Mouse (Mus musculus) forebrain, embryonic 13.5 days (tissue): ENCODE results near the gene Usp38. TPM values are rescaled to one million over a fixed set of nuclear protein-coding genes. Genes with fewer than 3 reads are reported as not detected.
"Not testable (repeated sequence)": the region's sequence is repeated elsewhere in the genome, so short reads cannot be mapped to it uniquely, and the experiment has no call there.

Experiments used
- ATAC-seq: fragments of 200-750 bp; cut with Nextera tagmentation; 2 replicates; pipeline ENCODE4 v1.8.0; 2017
- H3K27ac ChIP-seq: fragments of 300-500 bp; sonication (generic); 2 replicates; pipeline ENCODE4 v1.5.1; 2015; ENCODE audit warnings: inconsistent platforms, mild to moderate bottlenecking, moderate library complexity
- H3K27me3 ChIP-seq: fragments of 300-500 bp; sonication (generic); 2 replicates; pipeline ENCODE4 v1.6.1; 2015; ENCODE audit warnings: mild to moderate bottlenecking, inconsistent platforms
- H3K36me3 ChIP-seq: fragments of 300-500 bp; sonication (generic); 2 replicates; pipeline ENCODE4 v1.6.1; 2015; ENCODE audit warnings: mild to moderate bottlenecking, inconsistent platforms; ENCODE audit not compliant: poor library complexity, severe bottlenecking
- H3K4me1 ChIP-seq: fragments of 300-500 bp; sonication (generic); 2 replicates; pipeline ENCODE4 v1.6.1; 2015; ENCODE audit warnings: inconsistent platforms
- H3K4me2 ChIP-seq: fragments of 300-500 bp; sonication (generic); 2 replicates; pipeline ENCODE4 v1.6.1; 2015; ENCODE audit warnings: inconsistent platforms, mild to moderate bottlenecking, moderate library complexity
- H3K4me3 ChIP-seq: fragments of 300-500 bp; sonication (generic); 2 replicates; pipeline ENCODE4 v1.5.1; 2015; ENCODE audit warnings: mild to moderate bottlenecking, inconsistent platforms
- H3K9ac ChIP-seq: fragments of 300-500 bp; sonication (generic); 2 replicates; pipeline ENCODE4 v1.6.1; 2015; ENCODE audit warnings: mild to moderate bottlenecking, inconsistent platforms
- H3K9me3 ChIP-seq: fragments of 300-500 bp; sonication (generic); replicated peaks from 2 replicates; pipeline ENCODE4 v1.6.1; 2016; ENCODE audit warnings: inconsistent platforms
- WGBS: fragments of 180-500 bp; shearing (Covaris S2); methylation state at CpG from one replicate; pipeline ENCODE4 v1.1.7; 2015; 5-methylcytosine and 5-hydroxymethylcytosine counted together
- polyA plus RNA-seq: library from polyadenylated mRNA; unstranded; fragments of >200 nt; fragmentation: Nextera tagmentation; extraction: Ambion mirVana; gene quantifications from 2 replicates; pipeline ENCODE4 v1.2.1, GENCODE M21; 2015

Gene Usp38
- polyA plus RNA-seq, result 20.4 and 21.1 TPM in 2 replicates

- WGBS, result 4% methylated on average over 57 of the region's 57 CpGs
- peak; percentile 98 for ATAC-seq
Measured at GRCm38 (mm10) chr8:81014789-81015699, at the start of gene Usp38. Gene Usp38 (minus strand): TSS chr8:81014928.

GRCm38 (mm10) chr8:81062566-81062965 lies 47.8 kb upstream of the Usp38 start:
- H3K9me3 ChIP-seq, result no peaks in the 10 kb centered on the region
- ATAC-seq, result no peak
- H3K4me3 ChIP-seq, result no peak overlapping the region
- 73% methylated on average over 3 of the region's 3 CpGs for WGBS
- no peak overlapping the region for H3K4me2 ChIP-seq
- H3K27ac ChIP-seq, result no peak overlapping the region
- no peaks in the 10 kb centered on the region for H3K36me3 ChIP-seq
- no peaks in the 10 kb centered on the region for H3K27me3 ChIP-seq
- no peaks in the 10 kb centered on the region for H3K4me1 ChIP-seq
- H3K9ac ChIP-seq, result no peak overlapping the region

More at GRCm38 (mm10) chr8:81014789-81015699, at the start of gene Usp38:
- peak within 1 kb of the TSS; percentile 72 for H3K27ac ChIP-seq
- no peaks in the 10 kb centered on the region for H3K27me3 ChIP-seq
- peaks cover 33% of the 10 kb centered on the region for H3K4me1 ChIP-seq
- no peaks in the 10 kb centered on the region for H3K9me3 ChIP-seq
- H3K36me3 ChIP-seq, result peaks cover 7% of the 10 kb centered on the region
- H3K4me2 ChIP-seq, result peak within 1 kb of the TSS; percentile 99
- peak within 1 kb of the TSS; percentile 96 for H3K4me3 ChIP-seq
- peak within 1 kb of the TSS; percentile 89 for H3K9ac ChIP-seq

GRCm38 (mm10) chr8:81061950-81062349 lies 47.2 kb upstream of the Usp38 start:
- Histone ChIP-seq H3K27ac (no peak overlapping the region), H3K9me3 (no peaks in the 10 kb centered on the region), H3K4me1 (no peaks in the 10 kb centered on the region), H3K4me2 (no peak overlapping the region), H3K4me3 (no peak overlapping the region), H3K27me3 (no peaks in the 10 kb centered on the region), H3K9ac (no peak overlapping the region), H3K36me3 (no peaks in the 10 kb centered on the region)
- 50% methylated on average over 3 of the region's 3 CpGs for WGBS
- ATAC-seq, result peak; percentile 67

- Histone ChIP-seq H3K9me3 (no peaks in the 10 kb centered on the region), H3K27me3 (no peaks in the 10 kb centered on the region), H3K4me2 (no peak overlapping the region), H3K4me3 (no peak overlapping the region), H3K27ac (no peak overlapping the region), H3K4me1 (no peaks in the 10 kb centered on the region), H3K36me3 (no peaks in the 10 kb centered on the region), H3K9ac (no peak overlapping the region)
- ATAC-seq, result no peak
- WGBS, result 52% methylated on average over 3 of the region's 3 CpGs
Measured at GRCm38 (mm10) chr8:81044201-81044600, 29.5 kb upstream of the Usp38 start.

- no peak for ATAC-seq
- Histone ChIP-seq H3K9me3 (peaks cover 8% of the 10 kb centered on the region; the same call in 1 of the 2 replicates), H3K27ac (no peak overlapping the region), H3K9ac (no peak overlapping the region), H3K4me1 (no peaks in the 10 kb centered on the region), H3K36me3 (no peaks in the 10 kb centered on the region), H3K27me3 (no peaks in the 10 kb centered on the region), H3K4me2 (no peak overlapping the region), H3K4me3 (no peak overlapping the region)
- 55% methylated on average over 2 of the region's 2 CpGs for WGBS
Measured at GRCm38 (mm10) chr8:81027991-81028390, 13.3 kb upstream of the Usp38 start.

GRCm38 (mm10) chr8:81017548-81017947 lies 2.8 kb upstream of the Usp38 start:
- H3K36me3 ChIP-seq, H3K4me2 ChIP-seq, H3K27me3 ChIP-seq, ATAC-seq, H3K27ac ChIP-seq, H3K9ac ChIP-seq, H3K4me3 ChIP-seq, H3K9me3 ChIP-seq: not testable (repeated sequence)
- H3K4me1 ChIP-seq, result peaks cover 20% of the 10 kb centered on the region
- WGBS, result 91% methylated on average over 8 of the region's 8 CpGs

- 4% methylated on average over 45 of the region's 45 CpGs for WGBS
- peak overlapping the region; percentile 72 for H3K27ac ChIP-seq
- H3K4me2 ChIP-seq, result peak overlapping the region; percentile 99
- H3K27me3 ChIP-seq, result no peaks in the 10 kb centered on the region
- no peak for ATAC-seq
- H3K9me3 ChIP-seq, result no peaks in the 10 kb centered on the region
- peaks cover 33% of the 10 kb centered on the region for H3K4me1 ChIP-seq
- peak overlapping the region; percentile 89 for H3K9ac ChIP-seq
- H3K36me3 ChIP-seq, result peaks cover 11% of the 10 kb centered on the region
- H3K4me3 ChIP-seq, result peak overlapping the region; percentile 96
Measured at GRCm38 (mm10) chr8:81013811-81014530, 757 bp downstream of the Usp38 start.

GRCm38 (mm10) chr8:81012699-81013098 lies 2.0 kb downstream of the Usp38 start:
- no peaks in the 10 kb centered on the region for H3K9me3 ChIP-seq
- ATAC-seq, result no peak
- peaks cover 33% of the 10 kb centered on the region for H3K4me1 ChIP-seq
- peak overlapping the region; percentile 99 for H3K4me2 ChIP-seq
- H3K27me3 ChIP-seq, result no peaks in the 10 kb centered on the region
- H3K27ac ChIP-seq, result no peak overlapping the region
- peaks cover 11% of the 10 kb centered on the region for H3K36me3 ChIP-seq
- WGBS, result 87% methylated on average over 2 of the region's 2 CpGs
- peak overlapping the region; percentile 89 for H3K9ac ChIP-seq
- H3K4me3 ChIP-seq, result peak overlapping the region; percentile 96

- Histone ChIP-seq H3K4me3 (no peak overlapping the region), H3K9ac (peak overlapping the region; percentile 26; the same call in 1 of the 2 replicates), H3K27ac (no peak overlapping the region), H3K36me3 (peaks cover 14% of the 10 kb centered on the region), H3K27me3 (no peaks in the 10 kb centered on the region), H3K9me3 (no peaks in the 10 kb centered on the region), H3K4me2 (peak overlapping the region; percentile 99), H3K4me1 (peaks cover 33% of the 10 kb centered on the region)
- ATAC-seq, result no peak
- 85% methylated on average over 4 of the region's 4 CpGs for WGBS
Measured at GRCm38 (mm10) chr8:81012031-81012560, 2.6 kb downstream of the Usp38 start.

- Histone ChIP-seq H3K4me1 (peaks cover 28% of the 10 kb centered on the region), H3K27me3 (no peaks in the 10 kb centered on the region), H3K36me3 (peaks cover 25% of the 10 kb centered on the region), H3K9ac (no peak overlapping the region), H3K4me3 (no peak overlapping the region), H3K4me2 (no peak overlapping the region), H3K9me3 (no peaks in the 10 kb centered on the region), H3K27ac (no peak overlapping the region)
- WGBS, result 91% methylated on average over 5 of the region's 5 CpGs
- no peak for ATAC-seq
Measured at GRCm38 (mm10) chr8:81010386-81010785, 4.3 kb downstream of the Usp38 start.

- Histone ChIP-seq H3K4me1 (no peaks in the 10 kb centered on the region), H3K27me3 (no peaks in the 10 kb centered on the region), H3K27ac (no peak overlapping the region), H3K9ac (no peak overlapping the region), H3K4me3 (no peak overlapping the region), H3K4me2 (no peak overlapping the region), H3K9me3 (no peaks in the 10 kb centered on the region), H3K36me3 (peaks cover 58% of the 10 kb centered on the region)
- WGBS, result 81% methylated on average over 1 of the region's 1 CpGs
- no peak for ATAC-seq
Measured at GRCm38 (mm10) chr8:81005114-81005513, 9.6 kb downstream of the Usp38 start.

- H3K4me2 ChIP-seq, result no peak overlapping the region
- no peak overlapping the region for H3K4me3 ChIP-seq
- no peak overlapping the region for H3K27ac ChIP-seq
- no peaks in the 10 kb centered on the region for H3K27me3 ChIP-seq
- H3K9me3 ChIP-seq, result no peaks in the 10 kb centered on the region
- peaks cover 74% of the 10 kb centered on the region for H3K36me3 ChIP-seq
- H3K9ac ChIP-seq, result no peak overlapping the region
- ATAC-seq, result no peak
- no peaks in the 10 kb centered on the region for H3K4me1 ChIP-seq
- 19% methylated on average over 1 of the region's 1 CpGs for WGBS
Measured at GRCm38 (mm10) chr8:80996632-80997031, 18.1 kb downstream of the Usp38 start.
